Mouse (Mus musculus) megakaryocyte, embryonic 14.5 days (primary cell): Measurements from ENCODE around the gene Fadd.

Experiments used
- FLI1 ChIP-seq: IDR thresholded peaks from 2 replicates; pipeline ENCODE4 v1.6.1; 2012; ENCODE audit warnings: low read length, inconsistent platforms, mixed read lengths
- GATA1 ChIP-seq: IDR thresholded peaks from 3 replicates; pipeline ENCODE4 v1.6.1; 2012; ENCODE audit warnings: mixed read lengths, low read length, inconsistent platforms, borderline replicate concordance

- TF ChIP-seq GATA1 (no peak), FLI1 (no peak)
These were observed 27.3 kb upstream of the Fadd start for GRCm38 (mm10) chr7:144609568-144609967.
